Mouse (Mus musculus) G1E (cell line): ENCODE data around the gene Inpp5d.

Source experiments
- CTCF ChIP-seq: IDR thresholded peaks from 2 replicates; pipeline ENCODE4 v1.5.1; 2012; ENCODE audit warnings: low read depth, low read length, inconsistent platforms, mixed read lengths
- GATA1 ChIP-seq: IDR thresholded peaks from 2 replicates; pipeline ENCODE4 v1.6.1; 2012; ENCODE audit warnings: borderline replicate concordance, low read length, inconsistent platforms, mixed read lengths
- POLR2AphosphoS5 ChIP-seq: IDR thresholded peaks from 2 replicates; pipeline ENCODE4 v1.6.1; 2012; ENCODE audit warnings: low read depth, low read length, inconsistent platforms; ENCODE audit not compliant: insufficient replicate concordance
- TAL1 ChIP-seq: conservative IDR thresholded peaks from 2 replicates; pipeline ENCODE4 v1.6.1; 2012; ENCODE audit warnings: low read depth, low read length, inconsistent platforms, mixed read lengths

GRCm38 (mm10) chr1:87643016-87643415, 22.9 kb downstream of the Inpp5d start:
- TF ChIP-seq CTCF (no peak), POLR2AphosphoS5 (no peak), TAL1 (no peak), GATA1 (no peak)
